Mouse (Mus musculus) limb, embryonic 15.5 days (tissue): ENCODE results near the gene Ranbp17. TPM values are rescaled to one million over a fixed set of nuclear protein-coding genes. Genes with fewer than 3 reads are reported as not detected.

Source experiments
- ATAC-seq: fragments of 200-750 bp; cut with Nextera tagmentation; 2 replicates; pipeline ENCODE4 v1.8.0; 2017; ENCODE audit warnings: low read depth, moderate TSS enrichment; ENCODE audit not compliant: insufficient number of reproducible peaks, low FRiP score, low TSS enrichment
- H3K27ac ChIP-seq: fragments of 300-500 bp; sonication (generic); 2 replicates; pipeline ENCODE4 v1.5.1; 2015; ENCODE audit warnings: moderate library complexity, mild to moderate bottlenecking, inconsistent platforms
- H3K27me3 ChIP-seq: fragments of 300-500 bp; sonication (generic); 2 replicates; pipeline ENCODE4 v1.6.1; 2015; ENCODE audit warnings: inconsistent platforms
- H3K36me3 ChIP-seq: fragments of 300-500 bp; sonication (generic); 2 replicates; pipeline ENCODE4 v1.6.1; 2015; ENCODE audit warnings: inconsistent platforms
- H3K4me1 ChIP-seq: fragments of 300-500 bp; sonication (generic); 2 replicates; pipeline ENCODE4 v1.6.1; 2015; ENCODE audit warnings: inconsistent platforms
- H3K4me2 ChIP-seq: fragments of 300-500 bp; sonication (generic); 2 replicates; pipeline ENCODE4 v1.6.1; 2015; ENCODE audit warnings: mild to moderate bottlenecking, inconsistent platforms
- H3K4me3 ChIP-seq: fragments of 300-500 bp; sonication (generic); 2 replicates; pipeline ENCODE4 v1.5.1; 2015; ENCODE audit warnings: mild to moderate bottlenecking, inconsistent platforms
- H3K9ac ChIP-seq: fragments of 300-500 bp; sonication (generic); 2 replicates; pipeline ENCODE4 v1.6.1; 2015; ENCODE audit warnings: inconsistent platforms
- H3K9me3 ChIP-seq: fragments of 300-500 bp; sonication (generic); 2 replicates; pipeline ENCODE4 v1.6.1; 2016; ENCODE audit warnings: inconsistent platforms
- WGBS: fragments of 180-500 bp; shearing (Covaris S2); methylation state at CpG from one replicate; pipeline ENCODE4 v1.1.7; 2015; 5-methylcytosine and 5-hydroxymethylcytosine counted together
- polyA plus RNA-seq: library from polyadenylated mRNA; unstranded; fragments of >200 nt; fragmentation: Nextera tagmentation; extraction: Ambion mirVana; gene quantifications from 2 replicates; pipeline ENCODE4 v1.2.1, GENCODE M21; 2015

The Ranbp17 gene
- polyA plus RNA-seq, 1 experiment from 2014 or later, result 4.6 TPM

- Histone ChIP-seq H3K4me1 (peaks cover 9% of the 10 kb centered on the region; the same call in 1 of the 2 replicates), H3K36me3 (no peaks in the 10 kb centered on the region), H3K9ac (no peak overlapping the region), H3K27me3 (peaks cover 18% of the 10 kb centered on the region), H3K4me3 (no peak overlapping the region), H3K9me3 (no peaks in the 10 kb centered on the region), H3K4me2 (no peak overlapping the region), H3K27ac (no peak overlapping the region)
- ATAC-seq, result no peak
- WGBS, result 79% methylated on average over 3 of the region's 3 CpGs
Measured at GRCm38 (mm10) chr11:33181804-33182203, 331.7 kb downstream of the Ranbp17 start.

GRCm38 (mm10) chr11:33180701-33181116, 332.8 kb downstream of the Ranbp17 start:
- H3K27ac ChIP-seq, result no peak overlapping the region
- under 1% methylated on average over 18 of the region's 18 CpGs for WGBS
- ATAC-seq, result no peak
- H3K4me3 ChIP-seq, result peak overlapping the region; percentile 32
- no peaks in the 10 kb centered on the region for H3K9me3 ChIP-seq
- H3K4me2 ChIP-seq, result peak overlapping the region; percentile 56
- H3K36me3 ChIP-seq, result no peaks in the 10 kb centered on the region
- H3K9ac ChIP-seq, result peak overlapping the region; percentile 17; the same call in 1 of the 2 replicates
- peaks cover 25% of the 10 kb centered on the region for H3K27me3 ChIP-seq
- H3K4me1 ChIP-seq, result peaks cover 9% of the 10 kb centered on the region; the same call in 1 of the 2 replicates

GRCm38 (mm10) chr11:33179802-33180201, 333.7 kb downstream of the Ranbp17 start:
- 63% methylated on average over 1 of the region's 1 CpGs for WGBS
- Histone ChIP-seq H3K27me3 (peaks cover 29% of the 10 kb centered on the region), H3K4me3 (no peak overlapping the region), H3K4me1 (peaks cover 9% of the 10 kb centered on the region; the same call in 1 of the 2 replicates), H3K4me2 (no peak overlapping the region), H3K9ac (no peak overlapping the region), H3K9me3 (no peaks in the 10 kb centered on the region), H3K27ac (no peak overlapping the region), H3K36me3 (no peaks in the 10 kb centered on the region)
- ATAC-seq, result no peak

GRCm38 (mm10) chr11:33176525-33177245, 336.9 kb downstream of the Ranbp17 start:
- ATAC-seq, result no peak
- peaks cover 29% of the 10 kb centered on the region for H3K27me3 ChIP-seq

GRCm38 (mm10) chr11:33175768-33176167, 337.8 kb downstream of the Ranbp17 start:
- no peak for ATAC-seq

More at GRCm38 (mm10) chr11:33176525-33177245, 336.9 kb downstream of the Ranbp17 start:
- Histone ChIP-seq H3K4me2 (no peak overlapping the region), H3K4me3 (no peak overlapping the region), H3K9me3 (no peaks in the 10 kb centered on the region), H3K9ac (no peak overlapping the region), H3K36me3 (no peaks in the 10 kb centered on the region), H3K4me1 (peaks cover 9% of the 10 kb centered on the region; the same call in 1 of the 2 replicates), H3K27ac (no peak overlapping the region)
- WGBS, result 31% methylated on average over 20 of the region's 20 CpGs

GRCm38 (mm10) chr11:33170489-33170888, 343.1 kb downstream of the Ranbp17 start:
- no peak overlapping the region for H3K4me3 ChIP-seq
- 0 out of 2 replicates have a peak, but pooled peaks cover 11% of the 10 kb centered on the region for H3K27me3 ChIP-seq
- H3K4me2 ChIP-seq, result no peak overlapping the region
- H3K4me1 ChIP-seq, result no peaks in the 10 kb centered on the region
- H3K9ac ChIP-seq, result no peak overlapping the region
- H3K27ac ChIP-seq, result no peak overlapping the region
- 7% methylated on average over 9 of the region's 9 CpGs for WGBS
- no peaks in the 10 kb centered on the region for H3K9me3 ChIP-seq
- H3K36me3 ChIP-seq, result no peaks in the 10 kb centered on the region
- no peak for ATAC-seq

More at GRCm38 (mm10) chr11:33175768-33176167, 337.8 kb downstream of the Ranbp17 start:
- Histone ChIP-seq H3K4me2 (no peak overlapping the region), H3K27me3 (peaks cover 33% of the 10 kb centered on the region), H3K9me3 (no peaks in the 10 kb centered on the region), H3K4me3 (no peak overlapping the region), H3K27ac (no peak overlapping the region), H3K36me3 (no peaks in the 10 kb centered on the region), H3K9ac (no peak overlapping the region), H3K4me1 (peaks cover 6% of the 10 kb centered on the region; the same call in 1 of the 2 replicates)
- 64% methylated on average over 3 of the region's 3 CpGs for WGBS

- H3K27me3 ChIP-seq, result no peaks in the 10 kb centered on the region
- peak; percentile 96 for ATAC-seq
- no peaks in the 10 kb centered on the region for H3K9me3 ChIP-seq
- 4% methylated on average over 49 of the region's 49 CpGs for WGBS
- H3K4me1 ChIP-seq, result 0 out of 2 replicates have a peak, but pooled peaks cover 5% of the 10 kb centered on the region
- peak within 1 kb of the TSS; percentile 63 for H3K4me2 ChIP-seq
- H3K27ac ChIP-seq, result peak within 1 kb of the TSS; percentile 93
- peaks cover 16% of the 10 kb centered on the region for H3K36me3 ChIP-seq
- H3K9ac ChIP-seq, result peak within 1 kb of the TSS; percentile 94
- peak within 1 kb of the TSS; percentile 79 for H3K4me3 ChIP-seq
Measured at GRCm38 (mm10) chr11:33162998-33163506, 350.5 kb downstream of the Ranbp17 start, which contains the start of gene Npm1. Gene Npm1, minus strand, starts transcription at chr11:33163206.

GRCm38 (mm10) chr11:33162211-33162997, 351.1 kb downstream of the Ranbp17 start:
- H3K27me3 ChIP-seq, result no peaks in the 10 kb centered on the region
- H3K27ac ChIP-seq, result peak overlapping the region; percentile 87
- peak overlapping the region; percentile 94 for H3K9ac ChIP-seq
- peak overlapping the region; percentile 63 for H3K4me2 ChIP-seq
- H3K4me3 ChIP-seq, result peak overlapping the region; percentile 79
- WGBS, result 3% methylated on average over 52 of the region's 53 CpGs
- H3K36me3 ChIP-seq, result peaks cover 22% of the 10 kb centered on the region
- peak; percentile 64 for ATAC-seq
- H3K9me3 ChIP-seq, result no peaks in the 10 kb centered on the region
- H3K4me1 ChIP-seq, result 0 out of 2 replicates have a peak, but pooled peaks cover 5% of the 10 kb centered on the region

Other genes with a start within 250 kb of the Ranbp17 start
- gene Gm12117, start 237.0 kb downstream of the Ranbp17 start, polyA plus RNA-seq, result not detected in 2 replicates
- 3.5 and 6.1 TPM in 2 replicates for gene Gabrp, start 65.2 kb upstream of the Ranbp17 start, polyA plus RNA-seq
- gene D130052B06Rik, start 85.6 kb upstream of the Ranbp17 start, polyA plus RNA-seq, result 0.13 and 0.15 TPM in 2 replicates